Mouse (Mus musculus): ENCODE data around the gene Limch1. TPM values are rescaled to one million over a fixed set of nuclear protein-coding genes. Genes with fewer than 3 reads are reported as not detected.

The Limch1 gene
- total RNA-seq, 4 experiments from 2014 or later: 110 to 123 (median 118) TPM

- no peak for DNase-seq (ENCODE audit: low spot score in 2 of 2)
Observed at GRCm38 (mm10) chr5:66872681-66873080, 127.1 kb downstream of the Limch1 start.

GRCm38 (mm10) chr5:66876018-66876805 is 130.6 kb downstream of the Limch1 start:
- DNase-seq (ENCODE audit: low spot score in 2 of 2): no peak

- no peak for DNase-seq (ENCODE audit: low spot score in 2 of 2)
Observed at GRCm38 (mm10) chr5:66877066-66877465, 131.4 kb downstream of the Limch1 start.

DNA sequence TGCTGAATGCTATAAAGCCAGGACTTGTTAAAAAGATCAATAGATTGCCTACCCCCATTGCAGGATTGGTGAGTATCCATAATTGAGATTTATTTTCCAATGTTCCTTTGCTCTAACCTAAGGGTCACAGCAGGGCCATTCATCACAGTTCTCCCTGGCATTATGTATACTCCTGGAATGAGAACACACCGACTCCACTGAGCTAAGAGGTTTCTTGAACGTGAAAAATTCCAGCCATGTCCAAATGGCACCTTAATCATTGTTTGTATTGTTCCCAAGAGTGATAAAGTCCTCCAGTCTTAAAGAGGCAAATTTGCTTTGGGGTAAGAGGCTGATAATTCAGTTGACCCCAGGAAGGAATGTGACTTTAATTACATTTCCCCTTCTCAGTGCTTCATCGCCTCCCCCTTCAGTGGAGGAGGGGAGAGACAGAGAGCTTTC is 136.3 kb downstream of the Limch1 start:
- DNase-seq (ENCODE audit: low spot score in 2 of 2): no peak

DNA sequence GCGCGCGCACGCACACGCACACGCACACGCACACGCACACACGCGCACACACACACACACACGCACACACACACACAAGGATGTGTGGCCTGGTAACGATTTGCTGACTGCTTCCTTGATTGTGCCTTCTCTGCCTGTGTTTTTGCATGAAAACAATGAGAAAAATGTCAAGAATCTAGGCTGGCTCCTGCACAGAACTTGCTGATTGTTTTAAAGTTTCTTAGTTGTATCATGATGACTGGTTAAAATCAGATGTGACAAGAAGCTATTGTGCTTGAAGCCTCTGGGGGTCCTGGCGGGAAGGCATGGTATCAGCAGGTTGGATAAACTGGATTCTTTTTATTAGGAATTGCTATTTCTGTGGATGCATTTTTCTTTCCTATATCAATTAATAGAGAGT is 137.1 kb downstream of the Limch1 start:
- DNase-seq (ENCODE audit: low spot score in 2 of 2): no peak

DNA sequence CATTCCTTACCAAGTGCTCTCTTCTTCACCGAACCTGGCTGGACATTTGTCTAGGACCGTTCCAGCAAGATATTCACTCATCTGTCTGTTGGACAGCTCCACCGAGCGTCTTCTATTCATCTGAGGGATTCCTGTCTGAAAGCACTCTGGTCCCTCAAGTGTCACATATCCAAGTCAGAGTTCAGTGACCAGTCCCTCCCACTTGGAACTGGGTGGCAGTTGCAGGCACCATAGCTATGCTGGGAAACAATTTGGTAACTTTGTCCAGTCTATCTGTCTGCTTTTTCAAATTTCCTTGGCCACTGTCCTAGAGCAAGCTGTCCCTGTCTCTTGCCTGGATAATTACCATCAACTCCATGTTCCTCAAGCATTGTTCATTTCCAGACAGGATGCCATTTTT is 138.9 kb downstream of the Limch1 start:
- no peak for DNase-seq (ENCODE audit: low spot score in 2 of 2)

GRCm38 (mm10) chr5:66886410-66887120 is 140.9 kb downstream of the Limch1 start:
- no peak for DNase-seq (ENCODE audit: low spot score in 2 of 2)

DNA sequence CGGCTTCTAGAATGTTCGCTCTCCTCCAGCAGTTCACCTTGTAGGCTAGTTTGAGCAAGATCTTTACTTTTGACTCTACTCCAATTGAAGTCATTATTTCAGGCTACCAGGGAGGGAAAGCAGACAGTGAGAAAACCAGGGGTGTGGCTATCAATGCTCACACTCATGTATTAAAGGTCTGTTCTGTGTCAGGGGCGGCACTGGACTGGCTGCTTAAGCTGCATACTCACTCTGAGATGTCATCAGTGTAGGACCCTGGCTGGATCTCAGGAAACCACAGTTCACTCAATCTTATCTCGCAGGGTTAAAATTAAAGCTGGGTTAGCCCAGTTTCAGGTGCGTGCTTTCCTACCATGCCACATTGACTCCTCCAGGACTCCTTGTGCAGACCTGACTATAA is 142.4 kb downstream of the Limch1 start:
- no peak for DNase-seq (ENCODE audit: low spot score in 2 of 2)

DNA sequence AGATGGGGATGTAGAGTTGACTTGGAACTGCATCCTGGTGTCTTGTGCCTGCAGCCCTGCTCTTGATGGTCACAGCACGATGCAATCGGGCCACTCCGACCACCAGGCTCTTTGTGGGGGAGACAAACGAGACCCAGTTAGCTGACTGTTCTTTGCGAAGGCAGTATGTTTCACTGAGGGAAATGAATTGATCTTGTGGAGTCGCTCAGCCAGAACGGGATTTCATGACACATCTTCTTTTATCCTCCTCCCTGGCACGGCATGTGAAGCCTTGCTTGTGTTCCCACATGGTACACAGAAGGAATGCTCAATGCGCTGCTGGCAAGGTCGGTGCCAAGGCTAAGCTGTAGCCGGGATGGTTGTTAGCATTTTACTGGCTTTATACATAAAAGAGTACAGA is 143.7 kb downstream of the Limch1 start:
- peak; percentile 33 to 57 for DNase-seq (ENCODE audit: low spot score in 2 of 2)

DNA sequence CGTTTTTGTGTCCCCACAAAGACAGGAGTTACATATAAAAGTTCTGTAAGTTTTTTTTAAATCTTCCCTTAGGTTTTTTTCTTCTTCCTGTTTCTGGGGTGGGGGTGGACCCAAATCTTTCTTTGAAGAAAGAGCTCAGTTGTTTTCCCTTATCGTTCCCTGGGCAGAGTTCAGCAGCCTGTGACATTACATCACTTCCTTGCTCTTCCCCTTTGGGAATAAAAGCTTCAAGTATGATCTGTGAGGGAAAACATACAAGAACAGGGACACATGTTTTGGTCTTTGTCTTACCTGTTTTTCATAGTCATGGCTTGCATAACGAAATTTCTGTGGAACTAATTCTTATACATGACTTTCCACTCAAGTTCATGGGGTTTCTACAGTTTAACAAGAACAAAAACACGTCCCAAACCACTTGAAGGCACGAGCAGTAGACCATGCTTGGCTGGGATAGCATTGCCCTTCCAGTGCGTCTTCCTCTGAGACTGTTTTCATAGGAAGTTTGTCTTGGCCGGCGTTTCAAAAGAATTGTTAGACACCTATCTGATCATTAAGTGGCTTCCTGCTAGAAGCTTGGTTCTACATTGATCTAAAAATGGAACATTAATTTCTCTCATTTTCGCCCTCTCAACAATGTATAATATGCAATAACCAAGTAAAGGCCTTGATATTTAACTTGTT is 150.0 kb downstream of the Limch1 start:
- no peak for DNase-seq (ENCODE audit: low spot score in 2 of 2)

DNA sequence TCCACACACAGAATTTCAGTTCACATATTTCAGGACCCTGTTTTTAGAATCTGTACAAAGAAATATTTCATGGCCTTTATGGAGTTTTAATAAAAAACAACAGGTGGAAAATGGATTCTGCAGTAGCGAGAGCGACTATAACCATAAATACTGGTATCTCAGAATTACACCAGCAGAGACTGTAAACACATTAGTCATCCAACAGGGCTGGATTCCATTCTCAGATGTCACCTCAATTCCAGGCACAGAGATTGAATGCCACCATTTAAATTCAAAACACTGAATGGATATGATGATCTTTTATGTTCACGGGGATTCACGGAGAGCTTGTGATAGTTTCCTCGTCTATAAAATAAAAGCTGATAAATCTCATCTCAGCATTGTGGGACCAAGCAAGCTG is 152.0 kb downstream of the Limch1 start:
- DNase-seq (ENCODE audit: low spot score in 2 of 2): no peak

GRCm38 (mm10) chr5:66898252-66898651 is 152.6 kb downstream of the Limch1 start:
- DNase-seq (ENCODE audit: low spot score in 2 of 2): no peak

GRCm38 (mm10) chr5:66898811-66899430 is 153.3 kb downstream of the Limch1 start:
- DNase-seq (ENCODE audit: low spot score in 2 of 2): peak in 1 of 2 experiments; percentile 36

- DNase-seq (ENCODE audit: low spot score in 2 of 2): no peak
Observed at GRCm38 (mm10) chr5:66901116-66901515, 155.5 kb downstream of the Limch1 start.

DNA sequence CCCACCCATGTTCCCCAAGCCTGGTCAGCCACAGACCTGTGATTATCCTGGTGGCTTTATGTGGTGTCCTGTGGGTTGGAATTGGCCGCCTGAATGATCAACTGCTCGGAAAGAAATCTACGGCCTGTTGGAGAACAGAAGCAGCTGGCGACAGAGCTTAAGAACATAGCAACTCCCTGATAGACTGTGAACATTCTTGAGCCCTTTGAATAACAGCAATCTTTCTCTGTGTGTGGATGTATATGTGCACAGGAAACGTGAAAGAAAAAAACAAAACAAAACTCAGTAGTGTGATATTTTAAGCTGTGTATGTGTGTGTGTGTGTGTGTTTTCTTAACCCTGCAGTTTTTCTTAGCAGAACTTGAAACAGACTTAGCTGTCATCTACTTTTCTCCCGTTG is 159.2 kb downstream of the Limch1 start:
- DNase-seq (ENCODE audit: low spot score in 2 of 2): no peak

DNA sequence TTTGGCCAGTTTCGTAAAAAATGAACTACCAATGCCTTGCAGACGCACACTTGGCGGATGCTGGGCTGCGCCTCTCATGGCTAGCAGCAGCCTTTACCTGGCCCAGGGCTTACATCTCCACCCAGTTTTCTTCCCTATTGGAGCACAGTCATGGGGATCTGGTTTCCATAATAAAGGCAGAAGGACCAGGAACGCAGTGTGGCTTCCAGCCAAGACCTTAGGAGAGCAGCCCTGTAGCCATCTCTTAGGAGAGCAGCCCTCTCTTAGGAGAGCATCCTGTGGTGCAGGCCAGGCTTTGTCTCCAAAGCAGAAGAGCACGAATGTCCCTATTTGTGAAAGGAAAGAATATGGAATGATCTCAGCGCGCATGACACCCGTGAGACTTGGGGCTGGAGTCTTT is 163.3 kb downstream of the Limch1 start:
- DNase-seq (ENCODE audit: low spot score in 2 of 2): no peak

GRCm38 (mm10) chr5:66909962-66910361 is 164.3 kb downstream of the Limch1 start:
- DNase-seq (ENCODE audit: low spot score in 2 of 2): no peak

DNA sequence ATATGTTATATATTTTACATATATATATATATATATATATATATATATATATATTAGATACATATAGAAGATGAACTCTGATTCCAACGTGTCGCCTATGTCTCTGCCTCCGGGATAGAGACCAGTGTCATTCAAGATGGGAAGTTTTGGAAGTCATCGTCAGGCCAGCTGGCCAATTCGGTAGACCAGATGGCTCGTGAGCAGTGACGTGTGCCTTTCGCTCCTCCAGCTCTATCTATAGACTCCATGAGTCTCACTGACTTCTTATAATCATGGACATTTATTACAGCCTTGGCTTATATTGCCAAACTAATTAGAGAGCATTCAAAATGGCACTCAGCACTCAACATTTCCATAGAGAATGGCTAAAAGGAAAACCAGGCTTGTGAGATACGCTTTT is 165.0 kb downstream of the Limch1 start:
- DNase-seq (ENCODE audit: low spot score in 2 of 2): no peak

DNA sequence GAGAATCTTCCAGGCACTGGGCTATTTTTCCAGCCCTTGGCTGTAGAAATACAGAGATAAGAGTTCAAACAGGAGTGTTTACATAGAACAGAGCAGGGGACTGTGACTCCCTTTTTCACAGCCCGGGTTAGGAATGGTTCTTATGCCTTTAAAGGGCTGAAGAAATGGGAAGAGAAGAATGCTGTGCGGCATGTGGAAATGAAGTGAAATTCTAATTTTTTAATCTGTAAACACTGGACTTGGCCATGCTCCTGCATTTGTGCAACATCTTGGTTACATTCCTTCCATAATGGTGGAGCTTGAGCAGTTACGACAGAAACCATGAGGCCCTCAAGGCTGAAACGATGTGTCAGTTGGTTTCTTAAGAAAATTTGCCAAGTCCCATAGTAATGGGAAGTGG is 165.4 kb downstream of the Limch1 start:
- no peak for DNase-seq (ENCODE audit: low spot score in 2 of 2)

GRCm38 (mm10) chr5:66913791-66914190 is 168.2 kb downstream of the Limch1 start:
- no peak for DNase-seq (ENCODE audit: low spot score in 2 of 2)

- no peak for DNase-seq (ENCODE audit: low spot score in 2 of 2)
Observed at GRCm38 (mm10) chr5:66917353-66918315, 172.0 kb downstream of the Limch1 start.
